Mouse (Mus musculus): ENCODE data around the gene Nrn1.

Gene Nrn1

GRCm38 (mm10) chr13:36725881-36726280, 9.1 kb downstream of the Nrn1 start:
- intact Hi-C loops (cut with DNase I): no loop called here

- intact Hi-C loops (cut with DNase I): no loop called here
Observed at GRCm38 (mm10) chr13:36724533-36725470, 10.1 kb downstream of the Nrn1 start.

- intact Hi-C loops (cut with DNase I): no loop called here
Observed at GRCm38 (mm10) chr13:36723726-36724300, 11.1 kb downstream of the Nrn1 start.

- intact Hi-C loops (cut with DNase I): no loop called here
Observed at GRCm38 (mm10) chr13:36722309-36722708, 12.6 kb downstream of the Nrn1 start.

- intact Hi-C loops (cut with DNase I): no loop called here
Observed at GRCm38 (mm10) chr13:36720297-36721017, 14.5 kb downstream of the Nrn1 start.

GRCm38 (mm10) chr13:36717376-36717775, 17.6 kb downstream of the Nrn1 start:
- intact Hi-C loops (cut with DNase I): no loop called here

GRCm38 (mm10) chr13:36716708-36717107, 18.2 kb downstream of the Nrn1 start:
- intact Hi-C loops (cut with DNase I): no loop called here

- intact Hi-C loops (cut with DNase I): no loop called here
Observed at GRCm38 (mm10) chr13:36714101-36714500, 20.8 kb downstream of the Nrn1 start.

GRCm38 (mm10) chr13:36707088-36707690, 27.7 kb downstream of the Nrn1 start:
- intact Hi-C loops (cut with DNase I): no loop called here

GRCm38 (mm10) chr13:36696351-36696771, 38.6 kb downstream of the Nrn1 start:
- intact Hi-C loops (cut with DNase I): no loop called here

GRCm38 (mm10) chr13:36695516-36696201, 39.3 kb downstream of the Nrn1 start:
- intact Hi-C loops (cut with DNase I): no loop called here

- intact Hi-C loops (cut with DNase I): no loop called here
Observed at GRCm38 (mm10) chr13:36683581-36683980, 51.4 kb downstream of the Nrn1 start.

GRCm38 (mm10) chr13:36680690-36681355, 54.1 kb downstream of the Nrn1 start:
- intact Hi-C loops (cut with DNase I): no loop called here

GRCm38 (mm10) chr13:36679345-36679744, 55.6 kb downstream of the Nrn1 start:
- intact Hi-C loops (cut with DNase I): no loop called here

Measured in adrenal gland (tissue).